Mouse (Mus musculus): ENCODE measurements around the gene Mlc1. TPM values are rescaled to one million over a fixed set of nuclear protein-coding genes. Genes with fewer than 3 reads are reported as not detected.

The Mlc1 gene
- not detected for polyA plus RNA-seq (2017; shearing (Covaris generic))

GRCm38 (mm10) chr15:88978281-88979137 lies at the start of gene Mlc1:
Gene Mlc1, minus strand, starts transcription at chr15:88979007.

GRCm38 (mm10) chr15:88982534-88983079 lies 3.8 kb upstream of the Mlc1 start, which contains the start of gene Mov10l1:
Gene Mov10l1, plus strand, starts transcription at chr15:88982909.

GRCm38 (mm10) chr15:88954368-88955072 lies 24.3 kb downstream of the Mlc1 start, which contains the start of gene Ttll8:
Gene Ttll8, minus strand, starts transcription at chr15:88954418.

Other genes starting within 250 kb of the Mlc1 start
- 61.3 TPM for gene Brd1, start 244.8 kb downstream of the Mlc1 start, polyA plus RNA-seq (2017; shearing (Covaris generic))
- 4.6 TPM for gene Zbed4, start 227.3 kb downstream of the Mlc1 start, polyA plus RNA-seq (2017; shearing (Covaris generic))
- 7.3 TPM for gene Alg12, start 159.7 kb downstream of the Mlc1 start, polyA plus RNA-seq (2017; shearing (Covaris generic))
- 42.4 TPM for gene Creld2, start 159.4 kb downstream of the Mlc1 start, polyA plus RNA-seq (2017; shearing (Covaris generic))
- gene Pim3, start 116.8 kb downstream of the Mlc1 start, polyA plus RNA-seq (2017; shearing (Covaris generic)) = 137 TPM
- gene Ttll8, start 24.6 kb downstream of the Mlc1 start, polyA plus RNA-seq (2017; shearing (Covaris generic)) = not detected
- not detected for gene Mov10l1, start 3.9 kb upstream of the Mlc1 start, polyA plus RNA-seq (2017; shearing (Covaris generic))
- gene Panx2, start 80.7 kb upstream of the Mlc1 start, polyA plus RNA-seq (2017; shearing (Covaris generic)) = not detected
- gene Trabd, start 96.1 kb upstream of the Mlc1 start, polyA plus RNA-seq (2017; shearing (Covaris generic)) = 55.0 TPM
- 26.0 TPM for gene Selenoo, start 110.1 kb upstream of the Mlc1 start, polyA plus RNA-seq (2017; shearing (Covaris generic))
- 21.5 TPM for gene Tubgcp6, start 144.1 kb upstream of the Mlc1 start, polyA plus RNA-seq (2017; shearing (Covaris generic))
- 33.4 TPM for gene Hdac10, start 149.7 kb upstream of the Mlc1 start, polyA plus RNA-seq (2017; shearing (Covaris generic))
- 6.1 TPM for gene Mapk12, start 161.7 kb upstream of the Mlc1 start, polyA plus RNA-seq (2017; shearing (Covaris generic))
- 34.8 TPM for gene Mapk11, start 170.6 kb upstream of the Mlc1 start, polyA plus RNA-seq (2017; shearing (Covaris generic))
- gene Plxnb2, start 201.8 kb upstream of the Mlc1 start, polyA plus RNA-seq (2017; shearing (Covaris generic)) = 0.76 TPM
- gene Dennd6b, start 217.5 kb upstream of the Mlc1 start, polyA plus RNA-seq (2017; shearing (Covaris generic)) = 42.0 TPM
- gene Ppp6r2, start 232.5 kb upstream of the Mlc1 start, polyA plus RNA-seq (2017; shearing (Covaris generic)) = 14.2 TPM